Mouse (Mus musculus) spleen, adult 2 months (tissue): ENCODE results near the gene Ubiad1.

Source experiments
- CTCF ChIP-seq: fragments of 200-500 bp; IDR thresholded peaks from 2 replicates; pipeline ENCODE4 v1.5.1; 2011; ENCODE audit warnings: mild to moderate bottlenecking, inconsistent platforms; ENCODE audit not compliant: insufficient read depth, insufficient read length, insufficient replicate concordance; ENCODE audit errors: extremely low read depth
- POLR2A ChIP-seq: fragments of 200-500 bp; IDR thresholded peaks from 2 replicates; pipeline ENCODE4 v1.6.1; 2011; ENCODE audit warnings: low read depth, low read length, inconsistent platforms

DNA sequence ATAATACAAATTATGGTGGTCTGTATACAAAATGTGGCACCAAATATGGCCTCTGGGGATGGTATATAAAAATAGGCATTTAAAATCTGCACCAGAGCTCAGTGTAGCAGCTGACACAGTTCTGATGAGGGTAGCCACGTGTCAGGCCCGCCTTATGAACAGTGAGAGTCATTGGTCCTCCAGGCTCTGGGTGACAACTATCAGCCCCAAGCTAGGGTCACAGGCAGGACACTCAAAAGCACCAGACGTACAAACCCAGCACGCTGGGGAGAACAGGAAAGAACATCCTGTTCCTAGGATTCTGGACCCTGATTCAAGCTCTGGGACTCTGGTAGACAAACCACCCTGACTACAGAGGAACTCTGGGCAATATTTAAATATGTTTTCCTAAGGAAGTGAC lies 10.0 kb downstream of the Ubiad1 start:
- TF ChIP-seq CTCF: no peak
- TF ChIP-seq POLR2A: no peak
